Mouse (Mus musculus) bone marrow macrophage, adult 2 months (primary cell): ENCODE data around the gene Qsox1.

ENCODE experiments used
- CTCF ChIP-seq: IDR thresholded peaks from 2 replicates; pipeline ENCODE4 v1.5.1; 2012; ENCODE audit warnings: low read depth, mild to moderate bottlenecking, low read length, moderate library complexity
- POLR2A ChIP-seq: IDR thresholded peaks from 2 replicates; pipeline ENCODE4 v1.6.1; 2012; ENCODE audit warnings: mild to moderate bottlenecking, low read depth, low read length, borderline replicate concordance

GRCm38 (mm10) chr1:155820646-155821045 lies 8.0 kb upstream of the Qsox1 start:
- TF ChIP-seq POLR2A (no peak), CTCF (no peak)
